In the genomic region with DNA sequence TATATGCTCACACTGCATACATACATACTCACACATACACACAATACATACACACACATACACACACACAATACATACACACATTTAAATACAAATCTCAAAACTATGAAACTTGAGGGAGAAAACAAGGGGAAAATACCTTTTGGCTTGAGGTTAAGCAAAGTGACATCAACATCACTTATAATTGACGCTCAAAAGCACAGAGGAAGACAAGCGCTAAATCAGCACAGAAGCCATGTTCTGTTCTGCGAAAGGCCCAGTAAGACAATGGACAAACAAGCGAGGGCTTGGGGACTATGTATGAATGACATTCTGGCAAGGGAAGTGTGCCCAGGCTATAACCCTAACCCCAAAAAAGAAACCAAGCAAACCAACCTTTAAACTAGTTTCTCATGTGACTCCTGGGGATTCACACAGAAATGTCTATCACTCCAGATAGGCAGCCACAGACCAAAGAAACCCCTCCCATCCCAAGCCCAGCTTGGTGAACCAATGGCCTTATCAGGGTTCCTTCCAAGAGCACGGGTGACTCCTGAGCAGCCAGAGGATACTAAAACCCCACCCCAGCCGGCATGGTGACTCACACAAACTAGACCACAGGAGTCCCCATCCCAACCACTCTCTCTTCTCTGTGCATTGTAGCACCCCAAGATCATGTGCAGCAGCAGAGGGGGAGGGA, we compare ENCODE assay signal across 15 mouse cellular contexts. TPM values are rescaled to one million over a fixed set of nuclear protein-coding genes. Genes with fewer than 3 reads are reported as not detected.
A peak's percentile ranks its signal among the peaks of the same experiment; 100 is the strongest.
DNase-seq lines count a peak whose midpoint lies in the region; ATAC-seq and TF ChIP-seq lines count a peak whose summit lies in the region.
"Had no signal": no experiment of that assay in that cellular context is flagged by ENCODE, and none has a peak within 500 bp of the region (broad histone marks: within the 10 kb centered on the region; RNA-seq: fewer than 3 reads in every experiment).

No protein-coding gene starts in this region.

- peak overlapping the region; percentile 70; the same call in 1 of the 2 replicates for H3K27ac ChIP-seq in layer of hippocampus, adult 2 months
- no peak overlapping the region for H3K27ac ChIP-seq in forebrain, embryonic 14.5 days (ENCODE audit: low read depth, low read length)
- H3K27ac ChIP-seq: forebrain, embryonic 13.5 days; limb, embryonic 13.5 days had no signal

- no peaks in the 10 kb centered on the region for H3K36me3 ChIP-seq in forebrain, embryonic 14.5 days (ENCODE audit: control insufficient read depth, insufficient read depth, low read length)
- H3K36me3 ChIP-seq: limb, embryonic 13.5 days; neural tube, embryonic 13.5 days had no signal

- TF ChIP-seq CTCF in layer of hippocampus, adult 2 months (conservative IDR thresholded peaks at IDR 0.05) = no peak

- ATAC-seq in inflammation-experienced regulatory T-cells, adult 6 months = peak; percentile 61
- peak; percentile 87 for ATAC-seq in megakaryocyte progenitor cell, adult 5-6 weeks (replicated peaks; ENCODE audit: poor library complexity)
- ATAC-seq in forebrain, embryonic 14.5 days = no peak
- ATAC-seq: forebrain, embryonic 13.5 days had no signal

- peaks cover 53% of the 10 kb centered on the region for H3K4me1 ChIP-seq in forebrain, embryonic 14.5 days (ENCODE audit: control insufficient read depth, insufficient read depth, low read length)

- H3K9me3 ChIP-seq in forebrain, embryonic 14.5 days (replicated peaks; ENCODE audit: control insufficient read depth, low read length) = no peaks in the 10 kb centered on the region
- H3K9me3 ChIP-seq: forebrain, embryonic 13.5 days; limb, embryonic 13.5 days; neural tube, embryonic 13.5 days had no signal

- 82% methylated on average over 6 of the region's 6 CpGs for WGBS in forebrain, embryonic 14.5 days

- H3K4me2 ChIP-seq in forebrain, embryonic 14.5 days (ENCODE audit: low read length) = no peak overlapping the region
- H3K4me2 ChIP-seq: forebrain, embryonic 13.5 days; limb, embryonic 13.5 days; neural tube, embryonic 13.5 days had no signal

- no peaks in the 10 kb centered on the region for H3K27me3 ChIP-seq in forebrain, embryonic 14.5 days (replicated peaks; ENCODE audit: control insufficient read depth, insufficient read depth, low read length)
- H3K27me3 ChIP-seq: forebrain, embryonic 13.5 days; limb, embryonic 13.5 days; neural tube, embryonic 13.5 days had no signal

- no peak overlapping the region; the same call in 1 of the 2 replicates for H3K9ac ChIP-seq in forebrain, embryonic 14.5 days (ENCODE audit: low read length)
- H3K9ac ChIP-seq: forebrain, embryonic 13.5 days; limb, embryonic 13.5 days had no signal

- no peak overlapping the region for H3K4me3 ChIP-seq in layer of hippocampus, adult 2 months
- no peak overlapping the region for H3K4me3 ChIP-seq in forebrain, embryonic 14.5 days (ENCODE audit: low read depth, low read length)
- H3K4me3 ChIP-seq: forebrain, embryonic 13.5 days; limb, embryonic 13.5 days; neural tube, embryonic 13.5 days had no signal

- DNase-seq in layer of hippocampus, adult 2 months (ENCODE audit: low spot score in 2 of 2) = no peak
- DNase-seq in layer of hippocampus, postnatal 36 days = no peak
- DNase-seq in c-Kit-negative CD71-positive TER-119-positive erythroid progenitor cells, embryonic 14.5 days (ENCODE audit: low read depth, low spot score) = peak; percentile 40
- DNase-seq in right cerebral cortex, adult 18-20 months = no peak
- no peak for DNase-seq in kidney, postnatal 25 days
- DNase-seq in forebrain, embryonic 14.5 days (ENCODE audit: low spot score) = no peak
- DNase-seq: gastrocnemius, postnatal 36 days; kidney, adult 11 months; layer of hippocampus, adult 9-11 months; right cerebral cortex, postnatal 25 days had no signal

RNA-seq across cellular contexts. Expression of a gene that starts 48.2 kb away (rescaled TPM):
- 10 to 100 TPM; 69.9 to 71.3 TPM for total RNA-seq in layer of hippocampus, adult 2 months (2021)
- total RNA-seq in layer of hippocampus, postnatal 36 days (2021) = 10 to 100 TPM; 71.0 to 74.9 TPM
- 10 to 100 TPM; 31.3 to 54.8 (median 31.8) TPM for polyA plus RNA-seq in inflammation-experienced regulatory T-cells, adult 6 months (2017; shearing (Covaris generic))
- total RNA-seq in megakaryocyte progenitor cell, adult 5-6 weeks (2015) = 18.9 and 22.3 TPM in 2 replicates
- 16.4 and 18.2 TPM in 2 replicates for total RNA-seq in megakaryocyte progenitor cell, adult 5-6 weeks (2017)
- polyA plus RNA-seq in forebrain, embryonic 14.5 days (2014; fragmentation: Nextera tagmentation; extraction: Ambion mirVana) = 28.4 and 34.4 TPM in 2 replicates
